Mouse (Mus musculus): ENCODE results near the gene St3gal3.

Gene St3gal3

GRCm38 (mm10) chr4:118085025-118085424, 49.7 kb downstream of the St3gal3 start:
- DNase-seq, result no peak

- peak; percentile 91 for DNase-seq
Observed at GRCm38 (mm10) chr4:118083217-118083951, 51.3 kb downstream of the St3gal3 start.

GRCm38 (mm10) chr4:118081608-118082331, 52.9 kb downstream of the St3gal3 start:
- no peak for DNase-seq

- no peak for DNase-seq
Observed at GRCm38 (mm10) chr4:118080481-118080880, 54.2 kb downstream of the St3gal3 start.

GRCm38 (mm10) chr4:118079195-118079594, 55.5 kb downstream of the St3gal3 start:
- DNase-seq, result no peak

GRCm38 (mm10) chr4:118078576-118078975, 56.1 kb downstream of the St3gal3 start:
- no peak for DNase-seq

GRCm38 (mm10) chr4:118077293-118077752, 57.4 kb downstream of the St3gal3 start:
- DNase-seq, result no peak

GRCm38 (mm10) chr4:118076648-118077047, 58.1 kb downstream of the St3gal3 start:
- DNase-seq, result no peak

GRCm38 (mm10) chr4:118075343-118075742, 59.4 kb downstream of the St3gal3 start:
- DNase-seq, result no peak

- no peak for DNase-seq
Observed at GRCm38 (mm10) chr4:118074236-118074635, 60.5 kb downstream of the St3gal3 start.

GRCm38 (mm10) chr4:118073128-118073527, 61.6 kb downstream of the St3gal3 start:
- no peak for DNase-seq

- DNase-seq, result no peak
Observed at GRCm38 (mm10) chr4:118071891-118072290, 62.8 kb downstream of the St3gal3 start.

- DNase-seq, result no peak
Observed at GRCm38 (mm10) chr4:118070255-118071234, 64.2 kb downstream of the St3gal3 start.

GRCm38 (mm10) chr4:118061809-118062463, 72.8 kb downstream of the St3gal3 start:
- no peak for DNase-seq

GRCm38 (mm10) chr4:118060915-118061530, 73.7 kb downstream of the St3gal3 start:
- no peak for DNase-seq

- DNase-seq, result no peak
Observed at GRCm38 (mm10) chr4:118059816-118060475, 74.8 kb downstream of the St3gal3 start.

GRCm38 (mm10) chr4:118058116-118058677, 76.5 kb downstream of the St3gal3 start:
- DNase-seq, result peak; percentile 21

- DNase-seq, result no peak
Observed at GRCm38 (mm10) chr4:118057076-118057475, 77.6 kb downstream of the St3gal3 start.

GRCm38 (mm10) chr4:118054615-118055014, 80.1 kb downstream of the St3gal3 start:
- no peak for DNase-seq

- no peak for DNase-seq
Observed at GRCm38 (mm10) chr4:118053904-118054303, 80.8 kb downstream of the St3gal3 start.

Measured in right cerebral cortex, adult 18-20 months (tissue).